Mouse (Mus musculus) MEL (cell line): ENCODE data around the gene Auts2.

ENCODE experiments used
- CTCF ChIP-seq, 3 experiments: IDR thresholded peaks in 2 of 3; conservative IDR thresholded peaks in 1 of 3; 2 replicates each; pipeline ENCODE4 v1.5.1; 2011 to 2012; ENCODE audit warnings: low read length in 3 of 3, low read depth in 2 of 3, mild to moderate bottlenecking in 2 of 3, improper control_type of control experiment in 1 of 3, inconsistent platforms in 1 of 3, mixed read lengths in 1 of 3, moderate library complexity in 1 of 3; ENCODE audit not compliant: control insufficient read depth in 1 of 3, insufficient read depth in 1 of 3, poor library complexity in 1 of 3, severe bottlenecking in 1 of 3
- MAFK ChIP-seq: IDR thresholded peaks from 2 replicates; pipeline ENCODE4 v1.6.1; 2011; ENCODE audit warnings: low read depth, mild to moderate bottlenecking, low read length, improper control_type of control experiment, borderline replicate concordance

DNA sequence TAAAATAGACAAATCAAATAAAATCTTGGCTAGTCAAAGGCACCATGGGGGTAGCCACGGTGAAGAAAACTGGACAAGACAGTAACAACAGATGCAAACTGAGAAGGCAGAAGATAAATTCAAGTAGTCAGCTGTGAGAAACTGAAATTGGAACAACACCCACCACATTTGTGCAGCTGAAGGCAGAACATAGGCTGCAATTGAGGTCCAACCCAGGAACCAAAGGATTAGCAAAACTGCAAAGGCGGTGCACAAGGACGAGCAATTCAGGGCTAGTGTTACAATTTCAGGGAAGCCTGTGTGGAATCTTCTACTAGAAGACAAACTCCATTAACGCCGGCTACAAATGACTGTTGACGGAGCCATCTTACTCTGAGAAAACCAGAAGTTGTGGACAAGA lies 550.9 kb downstream of the Auts2 start:
- TF ChIP-seq CTCF (IDR thresholded peaks at IDR 0.05 in 2 of 3, conservative IDR thresholded peaks at IDR 0.05 in 1 of 3; ENCODE audit: control insufficient read depth in 1 of 3, insufficient read depth in 1 of 3, low read depth in 2 of 3, low read length in 3 of 3, poor library complexity in 1 of 3, severe bottlenecking in 1 of 3) (no peak), MAFK (no peak)
